Mouse (Mus musculus) CH12.LX (cell line): ENCODE data around the gene Babam2. TPM values are rescaled to one million over a fixed set of nuclear protein-coding genes. Genes with fewer than 3 reads are reported as not detected.

Experiments used
- DNase-seq: peaks from one replicate; pipeline ENCODE4 v3.0.0-alpha.2; 2013; ENCODE audit errors: extremely low read depth
- H3K27ac ChIP-seq: 2 replicates; pipeline ENCODE4 v1.5.1; 2012; ENCODE audit warnings: low read depth, mild to moderate bottlenecking, control low read depth, moderate library complexity; ENCODE audit not compliant: insufficient read depth
- H3K27me3 ChIP-seq: replicated peaks from 2 replicates; pipeline ENCODE3; 2012; ENCODE audit warnings: inconsistent platforms
- H3K36me3 ChIP-seq, 2 experiments: replicated peaks in 1 of 2; 2 replicates each; pipeline versions ENCODE3 to v1.6.1; 2012; ENCODE audit warnings: inconsistent platforms in 1 of 2, low read length in 1 of 2, mild to moderate bottlenecking in 1 of 2, mixed read lengths in 1 of 2, moderate library complexity in 1 of 2; ENCODE audit not compliant: control insufficient read depth in 1 of 2, insufficient read depth in 1 of 2
- H3K4me1 ChIP-seq, 2 experiments: 2 replicates each; pipeline ENCODE4 v1.6.1; 2012; ENCODE audit warnings: inconsistent platforms in 1 of 2, moderate library complexity in 1 of 2; ENCODE audit not compliant: insufficient read depth in 2 of 2, control insufficient read depth in 1 of 2
- H3K4me2 ChIP-seq: 2 replicates; pipeline ENCODE4 v1.6.1; 2012; ENCODE audit warnings: low read depth, mild to moderate bottlenecking, control low read depth; ENCODE audit not compliant: poor library complexity, insufficient read depth, severe bottlenecking
- H3K4me3 ChIP-seq, 3 experiments: fragments of 150-350 bp in 1 of 3; sonication (generic) in 1 of 3; replicated peaks in 1 of 3; 2 replicates each; pipeline versions ENCODE3 to v1.5.1; 2011 to 2012; ENCODE audit warnings: low read depth in 2 of 3, low read length in 2 of 3, mild to moderate bottlenecking in 2 of 3, moderate library complexity in 2 of 3, control low read depth in 1 of 3, improper control_type of control experiment in 1 of 3, inconsistent platforms in 1 of 3, mixed read lengths in 1 of 3; ENCODE audit not compliant: poor library complexity in 1 of 3
- H3K79me2 ChIP-seq: replicated peaks from 2 replicates; pipeline ENCODE4 v1.6.1; 2012; ENCODE audit warnings: mild to moderate bottlenecking, moderate library complexity; ENCODE audit not compliant: control insufficient read depth, poor library complexity, insufficient read depth, severe bottlenecking; ENCODE audit errors: extremely low read depth
- H3K9ac ChIP-seq: 2 replicates; pipeline ENCODE4 v1.6.1; 2012; ENCODE audit warnings: low read depth, mild to moderate bottlenecking, control low read depth, moderate library complexity; ENCODE audit not compliant: insufficient read depth
- H3K9me3 ChIP-seq: replicated peaks from 2 replicates; pipeline ENCODE3; 2012; ENCODE audit warnings: low read length, inconsistent platforms, mixed read lengths
- CHD1 ChIP-seq: IDR thresholded peaks from 2 replicates; pipeline ENCODE4 v1.6.1; 2012; ENCODE audit warnings: low read depth, low read length, improper control_type of control experiment, inconsistent platforms
- CTCF ChIP-seq, 2 experiments: IDR thresholded peaks in 1 of 2; conservative IDR thresholded peaks in 1 of 2; 2 replicates each; pipeline ENCODE4 v1.5.1; 2011 to 2012; ENCODE audit warnings: low read depth in 2 of 2, low read length in 2 of 2, improper control_type of control experiment in 1 of 2, inconsistent platforms in 1 of 2, mild to moderate bottlenecking in 1 of 2, moderate library complexity in 1 of 2
- EP300 ChIP-seq: IDR thresholded peaks from 2 replicates; pipeline ENCODE4 v1.6.1; 2011; ENCODE audit warnings: low read length, improper control_type of control experiment
- KAT2A ChIP-seq: IDR thresholded peaks from 2 replicates; pipeline ENCODE4 v1.6.1; 2012; ENCODE audit warnings: low read length, improper control_type of control experiment, inconsistent platforms; ENCODE audit not compliant: insufficient replicate concordance
- MAFK ChIP-seq: IDR thresholded peaks from 2 replicates; pipeline ENCODE4 v1.6.1; 2011; ENCODE audit warnings: low read length, improper control_type of control experiment; ENCODE audit not compliant: insufficient replicate concordance
- MAX ChIP-seq: IDR thresholded peaks from 2 replicates; pipeline ENCODE4 v1.6.1; 2011; ENCODE audit warnings: low read length, improper control_type of control experiment
- MXI1 ChIP-seq: IDR thresholded peaks from 2 replicates; pipeline ENCODE4 v1.6.1; 2011; ENCODE audit warnings: mild to moderate bottlenecking, low read depth, low read length, improper control_type of control experiment
- NELFE ChIP-seq: IDR thresholded peaks from 2 replicates; pipeline ENCODE4 v1.6.1; 2011; ENCODE audit warnings: low read depth, low read length, improper control_type of control experiment
- RAD21 ChIP-seq: IDR thresholded peaks from 2 replicates; pipeline ENCODE4 v1.6.1; 2011; ENCODE audit warnings: low read depth, mild to moderate bottlenecking, low read length, improper control_type of control experiment, moderate library complexity
- RCOR1 ChIP-seq: conservative IDR thresholded peaks from 2 replicates; pipeline ENCODE4 v1.6.1; 2012; ENCODE audit warnings: low read depth, mild to moderate bottlenecking, inconsistent platforms, low read length, improper control_type of control experiment
- TCF12 ChIP-seq: IDR thresholded peaks from 2 replicates; pipeline ENCODE4 v1.6.1; 2014; ENCODE audit warnings: low read depth, mild to moderate bottlenecking, inconsistent platforms, low read length, improper control_type of control experiment
- UBTF ChIP-seq: IDR thresholded peaks from 2 replicates; pipeline ENCODE4 v1.6.1; 2012; ENCODE audit warnings: low read depth, mild to moderate bottlenecking, inconsistent platforms, low read length, improper control_type of control experiment, moderate library complexity
- ZC3H11A ChIP-seq: IDR thresholded peaks from 2 replicates; pipeline ENCODE4 v1.6.1; 2012; ENCODE audit warnings: low read depth, mild to moderate bottlenecking, inconsistent platforms, low read length, improper control_type of control experiment
- ZKSCAN1 ChIP-seq: IDR thresholded peaks from 2 replicates; pipeline ENCODE4 v1.6.1; 2012; ENCODE audit warnings: low read depth, inconsistent platforms, low read length, improper control_type of control experiment, borderline replicate concordance
- dilution Hi-C: fragments of 300-500 bp; cut with MboI; formaldehyde crosslinking; loops from 2 replicates; pipeline ENCODE4 v1.14.3; 2020; ENCODE audit warnings: low sequenced_read_pairs; ENCODE audit not compliant: extremely low pct_unique_long_range_greater_than_20kb, extremely low pct_ligation_motif_present
- in situ Hi-C: fragments of 300-500 bp; cut with MboI; formaldehyde crosslinking; loops from 3 replicates; pipeline ENCODE4 v1.14.3; 2019; ENCODE audit warnings: low sequenced_read_pairs, low pct_ligation_motif_present, low pct_unique_long_range_greater_than_20kb, mixed read lengths
- polyA plus RNA-seq: library from polyadenylated mRNA; unstranded; fragments of >175 nt; gene quantifications from 2 replicates; pipeline ENCODE4 v1.2.1, GENCODE M21; 2012; ENCODE audit warnings: low read depth; ENCODE audit not compliant: insufficient read length
- total RNA-seq, 2 experiments: library from RNA; depleted of rRNA; stranded (reverse); fragments of 300-350 nt in 1 of 2; fragments of >200 nt in 1 of 2; gene quantifications; 2 replicates each; pipeline ENCODE4 v1.2.3; 2012 to 2014

Gene Babam2
- total and polyA plus RNA-seq, 3 experiments, result 38.2 to 78.0 (median 39.8) TPM

DNA sequence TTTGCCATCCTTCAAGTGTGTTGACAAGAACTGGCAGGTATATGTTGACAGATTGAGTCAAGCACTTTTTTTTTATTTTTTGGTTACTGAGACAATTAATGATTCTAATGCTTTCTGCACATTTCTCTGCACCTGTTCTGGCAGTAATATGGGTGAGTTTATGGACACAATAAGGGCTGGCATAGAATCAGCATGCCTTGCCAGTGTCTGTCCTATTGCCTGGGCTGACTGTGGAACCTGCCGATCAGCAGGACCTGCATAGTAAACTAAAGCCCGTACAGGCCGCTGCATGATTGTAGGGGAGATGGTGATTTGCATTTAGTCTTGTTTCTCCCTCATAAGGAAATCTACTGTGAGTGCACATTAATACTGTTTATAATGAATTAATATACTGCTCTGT, 178.0 kb downstream of the Babam2 start:
- no peaks in the 10 kb centered on the region for H3K9me3 ChIP-seq
- peaks cover 4 to 17% of the 10 kb centered on the region in 2 experiments for H3K4me1 ChIP-seq
- TF ChIP-seq NELFE (no peak), RAD21 (no peak), CHD1 (no peak), EP300 (no peak), UBTF (no peak), MAX (no peak), ZC3H11A (no peak), ZKSCAN1 (no peak), KAT2A (no peak), MXI1 (no peak), RCOR1 (no peak), MAFK (no peak), TCF12 (no peak)
- TF ChIP-seq, all 38 proteins: peak for 0
- Histone ChIP-seq H3K79me2 (no peaks in the 10 kb centered on the region), H3K4me3 (no peak overlapping the region), H3K27ac (no peak overlapping the region), H3K9ac (no peak overlapping the region), H3K27me3 (no peaks in the 10 kb centered on the region), H3K4me2 (no peak overlapping the region), H3K36me3 (no peaks in the 10 kb centered on the region)
- in situ Hi-C loops (no loop called here), dilution Hi-C loops (no loop called here)
- DNase-seq, result no peak

DNA sequence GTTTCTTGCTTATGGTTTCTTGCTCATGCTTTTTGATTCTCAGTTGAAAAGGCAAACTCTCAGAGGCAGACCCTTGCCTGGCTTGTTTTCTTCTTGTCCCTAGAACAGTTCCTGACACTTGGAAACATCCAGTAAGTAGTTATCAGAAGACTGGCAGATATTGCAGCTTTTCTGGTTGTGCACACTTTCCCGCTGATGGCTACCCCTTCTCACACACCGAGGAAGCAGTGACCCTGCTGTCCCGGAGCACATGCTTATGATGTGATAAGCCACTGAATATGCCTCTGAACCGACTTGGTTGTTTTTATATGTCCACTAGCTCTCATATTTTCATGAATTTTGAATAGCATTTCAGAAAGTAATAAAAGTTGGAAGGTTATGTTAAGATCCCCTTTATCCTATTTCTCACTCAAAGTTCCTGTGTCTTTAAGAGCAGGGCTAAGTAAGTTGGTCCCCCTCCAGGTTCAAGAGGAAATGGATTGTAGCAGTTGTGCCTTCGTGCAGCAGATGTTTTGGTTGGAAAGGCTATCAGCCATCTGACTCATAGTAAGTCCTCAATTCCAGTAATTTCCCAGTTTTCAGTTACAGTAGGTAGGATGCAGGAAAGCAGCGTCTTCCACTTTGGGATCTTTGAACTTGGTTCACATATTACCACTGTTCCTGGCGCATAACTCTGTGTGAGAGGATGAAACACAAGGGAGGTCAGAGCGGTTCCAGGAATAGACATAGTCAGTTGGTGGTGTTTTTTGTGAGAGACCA, 178.9 kb downstream of the Babam2 start:
- H3K9ac ChIP-seq, result no peak overlapping the region
- H3K9me3 ChIP-seq, result no peaks in the 10 kb centered on the region
- no peak overlapping the region for H3K4me2 ChIP-seq
- H3K4me1 ChIP-seq, result peaks cover 0 to 17% of the 10 kb centered on the region in 2 experiments; a peak in 3 of 4 replicates
- no peak overlapping the region for H3K4me3 ChIP-seq
- DNase-seq, result no peak
- H3K79me2 ChIP-seq, result no peaks in the 10 kb centered on the region
- no peak overlapping the region for H3K27ac ChIP-seq
- TF ChIP-seq MAFK (no peak), TCF12 (no peak), MAX (no peak), CTCF (conservative IDR thresholded peaks at IDR 0.05 in 1 of 2, IDR thresholded peaks at IDR 0.05 in 1 of 2; ENCODE audit: low read depth in 2 of 2, low read length in 2 of 2) (no peak)
- in situ Hi-C loops, result no loop called here
- dilution Hi-C loops, result no loop called here
- no peaks in the 10 kb centered on the region for H3K27me3 ChIP-seq
- no peaks in the 10 kb centered on the region for H3K36me3 ChIP-seq
